Mouse (Mus musculus) neural tube, embryonic 11.5 days (tissue): ENCODE data around the gene Cox8a. TPM values are rescaled to one million over a fixed set of nuclear protein-coding genes. Genes with fewer than 3 reads are reported as not detected.
A peak's percentile ranks its signal among the peaks of the same experiment; 100 is the strongest.

Experiments
- ATAC-seq: fragments of 200-750 bp; cut with Nextera tagmentation; 2 replicates; pipeline ENCODE4 v1.8.0; 2017; ENCODE audit warnings: moderate number of reproducible peaks, mild to moderate bottlenecking, moderate TSS enrichment, moderate library complexity; ENCODE audit not compliant: insufficient read depth, low FRiP score, low TSS enrichment
- DNase-seq: peaks from one replicate; pipeline ENCODE4 v3.0.0-alpha.2; 2015; ENCODE audit warnings: low spot score
- H3K27ac ChIP-seq: fragments of 300-500 bp; sonication (generic); 2 replicates; pipeline ENCODE4 v1.5.1; 2014; ENCODE audit warnings: low read depth, mild to moderate bottlenecking, low read length
- H3K27me3 ChIP-seq: fragments of 300-500 bp; sonication (generic); 2 replicates; pipeline ENCODE4 v1.6.1; 2014; ENCODE audit warnings: mild to moderate bottlenecking, low read length, mixed read lengths; ENCODE audit not compliant: control insufficient read depth, insufficient read depth
- H3K36me3 ChIP-seq: fragments of 300-500 bp; sonication (generic); 2 replicates; pipeline ENCODE4 v1.6.1; 2014; ENCODE audit warnings: mild to moderate bottlenecking, low read length, moderate library complexity, mixed read lengths; ENCODE audit not compliant: control insufficient read depth, insufficient read depth
- H3K4me1 ChIP-seq: fragments of 300-500 bp; sonication (generic); 2 replicates; pipeline ENCODE4 v1.6.1; 2014; ENCODE audit warnings: low read length, mixed read lengths; ENCODE audit not compliant: control insufficient read depth, insufficient read depth
- H3K4me2 ChIP-seq: fragments of 300-500 bp; sonication (generic); 2 replicates; pipeline ENCODE4 v1.6.1; 2014; ENCODE audit warnings: low read depth, mild to moderate bottlenecking, moderate library complexity
- H3K4me3 ChIP-seq: fragments of 300-500 bp; sonication (generic); 2 replicates; pipeline ENCODE4 v1.5.1; 2014; ENCODE audit warnings: low read depth, low read length
- H3K9ac ChIP-seq: fragments of 300-500 bp; sonication (generic); 2 replicates; pipeline ENCODE4 v1.6.1; 2014; ENCODE audit warnings: mild to moderate bottlenecking, low read length
- H3K9me3 ChIP-seq: fragments of 300-500 bp; sonication (generic); 2 replicates; pipeline ENCODE4 v1.6.1; 2016; ENCODE audit warnings: low read length; ENCODE audit not compliant: control insufficient read depth
- WGBS: fragments of 180-500 bp; shearing (Covaris S2); extraction: QIAGEN DNeasy Blood & Tissue Kit; methylation state at CpG from one replicate; pipeline ENCODE4 v1.1.7; 2014; 5-methylcytosine and 5-hydroxymethylcytosine counted together
- polyA plus RNA-seq: library from polyadenylated mRNA; unstranded; fragments of >200 nt; fragmentation: Nextera tagmentation; extraction: Ambion mirVana; gene quantifications from 2 replicates; pipeline ENCODE4 v1.2.1, GENCODE M21; 2014

Gene Cox8a
- polyA plus RNA-seq, 1 experiment from 2014 or later: 706 TPM

DNA sequence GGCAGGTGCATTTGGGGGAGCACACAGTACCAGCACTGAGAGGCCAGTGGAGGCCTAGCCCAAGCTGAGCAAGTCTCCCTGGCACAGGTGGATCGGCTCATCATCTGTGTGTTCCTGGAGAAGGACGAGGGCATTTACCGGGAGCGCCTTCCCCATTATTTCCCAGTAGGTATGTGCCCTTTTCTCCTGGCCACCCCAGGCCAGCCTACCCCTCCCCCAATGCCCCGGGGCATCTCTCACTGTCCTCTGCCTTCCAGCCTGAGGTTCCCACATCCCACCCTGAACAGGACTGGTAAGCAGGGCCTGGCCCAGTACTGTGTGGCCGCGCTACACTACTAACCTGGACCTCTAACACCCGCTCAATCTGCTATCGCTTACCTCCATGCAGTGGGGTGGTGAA is 20.0 kb downstream of the Cox8a start:
- no peak overlapping the region for H3K4me2 ChIP-seq
- H3K4me1 ChIP-seq: peaks cover 15% of the 10 kb centered on the region; the same call in 1 of the 2 replicates
- ATAC-seq (no peak; the same call in 1 of the 2 replicates), DNase-seq (no peak)
- 91% methylated on average over 8 of the region's 9 CpGs for WGBS
- H3K9ac ChIP-seq: no peak overlapping the region
- H3K4me3 ChIP-seq: no peak overlapping the region
- no peaks in the 10 kb centered on the region for H3K9me3 ChIP-seq
- peaks cover 4% of the 10 kb centered on the region for H3K27me3 ChIP-seq
- H3K27ac ChIP-seq: no peak overlapping the region
- peaks cover 13% of the 10 kb centered on the region for H3K36me3 ChIP-seq

- Histone ChIP-seq H3K36me3 (peaks cover 13% of the 10 kb centered on the region), H3K27ac (no peak overlapping the region), H3K27me3 (peaks cover 4% of the 10 kb centered on the region), H3K4me2 (no peak overlapping the region), H3K4me1 (peaks cover 15% of the 10 kb centered on the region; the same call in 1 of the 2 replicates), H3K4me3 (no peak overlapping the region), H3K9ac (0 out of 2 replicates have a peak overlapping the region, but pooled peaks have one; percentile 14), H3K9me3 (no peaks in the 10 kb centered on the region)
- peak; percentile 63 for DNase-seq
- 11% methylated on average over 17 of the region's 17 CpGs for WGBS
- ATAC-seq: peak; percentile 45
These were observed 20.6 kb downstream of the Cox8a start for GRCm38 (mm10) chr19:7196741-7197270.

DNA sequence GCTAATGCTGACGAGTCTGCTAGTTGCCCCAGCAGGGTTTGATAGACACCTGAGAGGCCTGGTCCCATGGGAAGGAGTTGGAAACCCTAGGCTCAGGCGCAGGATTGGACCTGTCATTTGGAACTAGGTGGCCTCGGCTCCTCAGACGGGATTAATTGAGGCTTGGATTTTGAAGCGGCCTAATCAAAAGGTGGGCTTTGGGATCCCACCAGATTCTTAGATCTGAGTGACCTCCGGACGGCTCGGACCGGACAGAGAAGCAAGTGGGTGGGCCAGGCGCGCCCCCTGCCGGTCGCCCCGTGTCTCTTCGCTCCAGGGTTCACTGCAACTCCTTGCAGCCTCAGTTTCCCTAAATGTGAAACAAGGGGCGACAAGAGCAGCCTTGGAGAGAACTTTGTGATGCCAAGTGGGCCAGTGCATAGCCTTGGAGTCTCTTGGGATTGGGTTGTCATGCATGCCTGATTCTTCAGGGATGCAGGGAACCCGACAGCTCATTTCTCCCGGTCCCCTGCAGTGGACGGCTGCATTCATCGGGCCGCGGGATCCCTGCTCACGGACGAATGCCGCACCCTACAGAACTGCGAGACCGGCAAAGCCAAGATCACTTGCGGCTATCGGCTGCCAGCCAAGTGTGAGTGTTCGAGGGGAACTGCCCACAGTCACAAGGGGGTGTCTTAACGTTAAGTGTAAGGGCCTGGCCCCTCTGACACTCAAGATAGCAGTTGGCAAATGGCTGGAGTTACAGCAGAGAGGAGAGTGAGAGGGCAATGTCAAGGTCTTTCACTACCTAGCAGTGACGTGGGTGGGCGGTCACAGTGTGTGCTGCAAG is 21.3 kb downstream of the Cox8a start:
- ATAC-seq (no peak), DNase-seq (peak; percentile 74)
- Histone ChIP-seq H3K27me3 (peaks cover 8% of the 10 kb centered on the region), H3K27ac (no peak overlapping the region), H3K9me3 (no peaks in the 10 kb centered on the region), H3K4me3 (no peak overlapping the region), H3K36me3 (peaks cover 13% of the 10 kb centered on the region), H3K4me1 (peaks cover 15% of the 10 kb centered on the region; the same call in 1 of the 2 replicates), H3K4me2 (no peak overlapping the region), H3K9ac (no peak overlapping the region)
- 18% methylated on average over 33 of the region's 33 CpGs for WGBS

GRCm38 (mm10) chr19:7192561-7192967 is 24.9 kb downstream of the Cox8a start:
- H3K4me2 ChIP-seq: no peak overlapping the region
- H3K4me3 ChIP-seq: no peak overlapping the region
- no peaks in the 10 kb centered on the region for H3K9me3 ChIP-seq
- peaks cover 16% of the 10 kb centered on the region for H3K4me1 ChIP-seq
- ATAC-seq (no peak), DNase-seq (no peak)
- H3K27me3 ChIP-seq: peaks cover 19% of the 10 kb centered on the region
- no peak overlapping the region for H3K27ac ChIP-seq
- H3K36me3 ChIP-seq: no peaks in the 10 kb centered on the region
- H3K9ac ChIP-seq: no peak overlapping the region
- WGBS: 38% methylated on average over 2 of the region's 2 CpGs

GRCm38 (mm10) chr19:7191639-7192038 is 25.8 kb downstream of the Cox8a start:
- ATAC-seq (no peak), DNase-seq (no peak)
- peaks cover 15% of the 10 kb centered on the region for H3K4me1 ChIP-seq
- H3K9me3 ChIP-seq: no peaks in the 10 kb centered on the region
- H3K27me3 ChIP-seq: peaks cover 27% of the 10 kb centered on the region
- no peak overlapping the region for H3K4me2 ChIP-seq
- no peak overlapping the region for H3K9ac ChIP-seq
- H3K36me3 ChIP-seq: no peaks in the 10 kb centered on the region
- WGBS: 39% methylated on average over 6 of the region's 6 CpGs
- H3K4me3 ChIP-seq: no peak overlapping the region
- no peak overlapping the region for H3K27ac ChIP-seq

GRCm38 (mm10) chr19:7190986-7191385 is 26.4 kb downstream of the Cox8a start:
- ATAC-seq (no peak), DNase-seq (no peak)
- H3K4me3 ChIP-seq: no peak overlapping the region
- no peaks in the 10 kb centered on the region for H3K36me3 ChIP-seq
- H3K9me3 ChIP-seq: no peaks in the 10 kb centered on the region
- 73% methylated on average over 5 of the region's 5 CpGs for WGBS
- H3K4me1 ChIP-seq: peaks cover 17% of the 10 kb centered on the region
- H3K4me2 ChIP-seq: no peak overlapping the region
- no peak overlapping the region for H3K9ac ChIP-seq
- peaks cover 27% of the 10 kb centered on the region for H3K27me3 ChIP-seq
- no peak overlapping the region for H3K27ac ChIP-seq

DNA sequence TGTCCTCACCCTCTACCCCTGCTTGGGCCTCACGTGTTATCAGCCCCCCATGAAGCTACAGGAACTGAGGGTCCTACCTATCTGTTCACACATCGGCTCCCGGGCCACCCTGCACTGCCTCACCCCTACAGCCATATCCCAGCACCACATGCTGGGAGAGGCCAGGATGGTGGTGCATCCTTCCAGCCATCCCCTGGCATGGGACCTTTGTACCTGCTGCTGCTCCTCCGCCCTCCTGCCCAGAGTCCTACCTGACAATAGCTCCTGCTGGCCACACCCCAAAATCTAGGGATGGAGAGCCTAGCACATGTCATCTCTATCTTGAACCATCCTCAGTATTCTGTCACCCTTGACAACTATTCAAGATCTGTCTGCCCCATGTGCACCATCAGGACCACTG is 28.4 kb downstream of the Cox8a start:
- Histone ChIP-seq H3K4me1 (peaks cover 25% of the 10 kb centered on the region), H3K9me3 (no peaks in the 10 kb centered on the region), H3K27ac (no peak overlapping the region), H3K4me2 (no peak overlapping the region), H3K36me3 (no peaks in the 10 kb centered on the region), H3K9ac (no peak overlapping the region), H3K4me3 (no peak overlapping the region), H3K27me3 (peaks cover 25% of the 10 kb centered on the region)
- ATAC-seq (no peak), DNase-seq (no peak)
- 68% methylated on average over 4 of the region's 4 CpGs for WGBS

DNA sequence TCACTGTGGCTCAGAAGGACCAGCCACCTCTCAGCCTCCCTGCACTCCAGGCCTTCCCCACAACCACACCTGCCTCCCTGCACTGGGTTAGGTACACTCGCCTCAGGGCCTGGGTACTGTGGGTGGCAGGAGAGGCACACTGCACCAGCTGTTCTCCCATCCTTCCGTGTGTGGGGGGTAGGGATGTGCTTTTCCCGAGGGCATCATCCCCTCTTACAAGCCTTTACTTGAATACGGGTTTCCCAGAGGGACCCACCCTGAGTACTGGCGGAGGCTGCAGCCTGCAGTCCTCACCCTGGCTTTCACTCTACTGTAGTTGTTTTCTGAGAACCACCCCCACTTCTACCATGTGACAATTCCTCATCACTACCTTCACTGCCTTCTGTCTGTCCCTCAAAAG is 30.3 kb downstream of the Cox8a start:
- Histone ChIP-seq H3K4me2 (no peak overlapping the region), H3K36me3 (no peaks in the 10 kb centered on the region), H3K27me3 (peaks cover 40% of the 10 kb centered on the region), H3K4me1 (peaks cover 24% of the 10 kb centered on the region), H3K9ac (no peak overlapping the region; the same call in 1 of the 2 replicates), H3K4me3 (no peak overlapping the region), H3K27ac (0 out of 2 replicates have a peak overlapping the region, but pooled peaks have one; percentile 8), H3K9me3 (no peaks in the 10 kb centered on the region)
- ATAC-seq (no peak), DNase-seq (no peak)
- 46% methylated on average over 5 of the region's 5 CpGs for WGBS
